Mouse (Mus musculus): Measurements from ENCODE around the gene Nr1d1. TPM values are rescaled to one million over a fixed set of nuclear protein-coding genes. Genes with fewer than 3 reads are reported as not detected.

Nr1d1 gene
- polyA plus RNA-seq, 1 experiment from 2014 or later, result 5.6 TPM

- peaks cover 61% of the 10 kb centered on the region for H3K4me1 ChIP-seq (ENCODE audit: control insufficient read depth, insufficient read depth, low read length)
- 2% methylated on average over 15 of the region's 15 CpGs for WGBS (ENCODE audit: insufficient replicate concordance)
- H3K9ac ChIP-seq (ENCODE audit: low read depth, low read length), result peak overlapping the region; percentile 72
- H3K4me3 ChIP-seq (ENCODE audit: low read depth, low read length), result peak overlapping the region; percentile 46
- peak overlapping the region; percentile 78 for H3K4me2 ChIP-seq
- H3K27ac ChIP-seq (ENCODE audit: low read depth, low read length), result peak overlapping the region; percentile 92
- H3K9me3 ChIP-seq (replicated peaks; ENCODE audit: control insufficient read depth, low read length), result no peaks in the 10 kb centered on the region
- peak; percentile 62 for ATAC-seq (replicated peaks; ENCODE audit: insufficient number of reproducible peaks, low FRiP score, low TSS enrichment)
- H3K27me3 ChIP-seq (ENCODE audit: control insufficient read depth, insufficient read depth, low read length), result no peaks in the 10 kb centered on the region
- 0 out of 2 replicates have a peak, but pooled peaks cover 2% of the 10 kb centered on the region for H3K36me3 ChIP-seq (ENCODE audit: control insufficient read depth, insufficient read depth, low read length)
Measured at GRCm38 (mm10) chr11:98775348-98776051, 367 bp upstream of the Nr1d1 start.

- under 1% methylated on average over 37 of the region's 37 CpGs for WGBS (ENCODE audit: insufficient replicate concordance)
- Histone ChIP-seq H3K4me2 (peak overlapping the region; percentile 78), H3K4me1 (ENCODE audit: control insufficient read depth, insufficient read depth, low read length) (peaks cover 71% of the 10 kb centered on the region), H3K9ac (ENCODE audit: low read depth, low read length) (peak overlapping the region; percentile 69; the same call in 1 of the 2 replicates), H3K36me3 (ENCODE audit: control insufficient read depth, insufficient read depth, low read length) (peaks cover 6% of the 10 kb centered on the region; the same call in 1 of the 2 replicates), H3K27ac (ENCODE audit: low read depth, low read length) (peak overlapping the region; percentile 87), H3K27me3 (ENCODE audit: control insufficient read depth, insufficient read depth, low read length) (no peaks in the 10 kb centered on the region), H3K9me3 (replicated peaks; ENCODE audit: control insufficient read depth, low read length) (no peaks in the 10 kb centered on the region), H3K4me3 (ENCODE audit: low read depth, low read length) (peak overlapping the region; percentile 46)
- ATAC-seq (replicated peaks; ENCODE audit: insufficient number of reproducible peaks, low FRiP score, low TSS enrichment), result peak; percentile 79
Measured at GRCm38 (mm10) chr11:98773635-98774295, 1.4 kb downstream of the Nr1d1 start.

DNA sequence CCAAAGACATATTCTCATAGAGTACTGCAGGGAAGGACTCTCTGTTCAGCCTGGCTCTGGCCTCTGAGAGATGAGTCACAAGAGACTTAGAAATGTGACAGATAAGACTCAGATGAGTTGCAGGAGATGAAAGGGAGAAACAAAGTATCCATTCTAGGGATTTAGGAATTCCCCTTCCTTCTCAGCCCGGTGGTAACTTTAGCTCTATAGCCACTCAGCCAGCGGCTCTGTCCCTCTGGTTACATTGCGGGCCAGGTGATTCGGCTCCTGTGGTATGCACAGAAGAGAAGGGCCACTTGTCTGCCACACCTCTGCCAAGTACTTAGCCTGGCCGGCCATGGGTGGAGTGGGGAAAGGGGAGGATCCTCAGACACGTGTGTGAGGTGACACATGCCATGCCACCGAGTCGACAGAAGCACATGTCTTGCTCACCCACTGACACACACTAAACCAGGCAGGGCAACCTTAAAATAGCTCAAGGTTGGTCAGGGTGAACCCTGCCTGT, 2.4 kb downstream of the Nr1d1 start:
- WGBS (ENCODE audit: insufficient replicate concordance), result 27% methylated on average over 8 of the region's 8 CpGs
- peak overlapping the region; percentile 87 for H3K27ac ChIP-seq (ENCODE audit: low read depth, low read length)
- H3K4me1 ChIP-seq (ENCODE audit: control insufficient read depth, insufficient read depth, low read length), result peaks cover 78% of the 10 kb centered on the region
- H3K36me3 ChIP-seq (ENCODE audit: control insufficient read depth, insufficient read depth, low read length), result peaks cover 6% of the 10 kb centered on the region; the same call in 1 of the 2 replicates
- H3K9me3 ChIP-seq (replicated peaks; ENCODE audit: control insufficient read depth, low read length), result no peaks in the 10 kb centered on the region
- no peak for ATAC-seq (replicated peaks; ENCODE audit: insufficient number of reproducible peaks, low FRiP score, low TSS enrichment)
- H3K27me3 ChIP-seq (ENCODE audit: control insufficient read depth, insufficient read depth, low read length), result no peaks in the 10 kb centered on the region
- H3K4me3 ChIP-seq (ENCODE audit: low read depth, low read length), result no peak overlapping the region
- peak overlapping the region; percentile 78 for H3K4me2 ChIP-seq
- H3K9ac ChIP-seq (ENCODE audit: low read depth, low read length), result 0 out of 2 replicates have a peak overlapping the region, but pooled peaks have one; percentile 24

DNA sequence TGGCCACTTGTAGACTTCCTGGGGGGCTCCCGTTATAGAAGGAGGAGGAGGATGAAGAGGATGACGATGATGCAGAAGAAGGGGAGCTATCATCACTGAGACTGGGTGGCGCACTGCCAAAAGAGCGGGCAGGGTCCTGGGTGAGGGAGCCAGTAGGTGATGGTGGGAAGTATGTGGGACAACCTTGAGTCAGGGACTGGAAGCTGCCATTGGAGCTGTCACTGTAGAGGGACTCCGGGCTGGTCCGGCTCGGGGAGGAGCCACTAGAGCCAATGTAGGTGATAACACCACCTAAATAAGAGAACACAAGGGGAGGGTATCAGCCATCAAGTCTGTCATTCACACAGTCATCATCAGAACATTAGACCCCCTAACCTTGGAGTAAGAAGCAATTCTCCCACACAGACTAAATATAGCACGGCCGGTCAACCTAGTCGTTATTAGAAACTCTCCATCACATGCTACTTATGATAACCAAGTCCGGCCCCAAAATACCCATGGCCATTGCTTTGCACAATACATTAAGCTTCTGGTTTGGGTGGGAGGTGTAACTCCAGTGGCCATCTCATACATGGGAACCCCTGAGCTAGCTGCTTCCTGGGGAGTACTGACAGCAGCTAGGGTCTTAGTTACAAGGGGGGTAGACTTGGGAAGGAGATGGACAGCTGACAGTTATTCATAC, 3.1 kb downstream of the Nr1d1 start:
- Histone ChIP-seq H3K4me2 (peak overlapping the region; percentile 78), H3K4me1 (ENCODE audit: control insufficient read depth, insufficient read depth, low read length) (peaks cover 80% of the 10 kb centered on the region), H3K4me3 (ENCODE audit: low read depth, low read length) (no peak overlapping the region), H3K9me3 (replicated peaks; ENCODE audit: control insufficient read depth, low read length) (no peaks in the 10 kb centered on the region), H3K27me3 (ENCODE audit: control insufficient read depth, insufficient read depth, low read length) (no peaks in the 10 kb centered on the region), H3K36me3 (ENCODE audit: control insufficient read depth, insufficient read depth, low read length) (peaks cover 6% of the 10 kb centered on the region; the same call in 1 of the 2 replicates), H3K9ac (ENCODE audit: low read depth, low read length) (0 out of 2 replicates have a peak overlapping the region, but pooled peaks have one; percentile 24), H3K27ac (ENCODE audit: low read depth, low read length) (peak overlapping the region; percentile 87)
- 59% methylated on average over 11 of the region's 11 CpGs for WGBS (ENCODE audit: insufficient replicate concordance)
- no peak for ATAC-seq (replicated peaks; ENCODE audit: insufficient number of reproducible peaks, low FRiP score, low TSS enrichment)

DNA sequence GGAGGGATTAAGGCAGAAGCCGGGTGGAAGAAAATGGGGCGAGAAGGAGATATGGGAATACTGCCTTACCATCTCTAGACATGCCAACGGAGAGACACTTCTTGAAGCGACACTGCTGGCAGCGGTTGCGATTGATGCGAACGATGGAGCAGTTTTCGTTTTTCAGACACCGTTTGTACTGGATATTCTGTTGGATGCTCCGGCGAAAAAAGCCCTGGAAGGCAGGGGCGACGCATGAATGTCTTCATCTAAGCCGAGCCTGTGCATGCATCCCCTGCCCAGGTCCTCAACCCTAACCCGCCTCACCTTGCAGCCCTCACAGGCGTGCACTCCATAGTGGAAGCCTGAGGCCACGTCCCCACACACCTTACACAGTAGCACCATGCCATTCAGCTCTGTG, 4.0 kb downstream of the Nr1d1 start:
- H3K9ac ChIP-seq (ENCODE audit: low read depth, low read length), result no peak overlapping the region
- H3K4me3 ChIP-seq (ENCODE audit: low read depth, low read length), result no peak overlapping the region
- no peaks in the 10 kb centered on the region for H3K9me3 ChIP-seq (replicated peaks; ENCODE audit: control insufficient read depth, low read length)
- peaks cover 6% of the 10 kb centered on the region; the same call in 1 of the 2 replicates for H3K36me3 ChIP-seq (ENCODE audit: control insufficient read depth, insufficient read depth, low read length)
- no peak for ATAC-seq (replicated peaks; ENCODE audit: insufficient number of reproducible peaks, low FRiP score, low TSS enrichment)
- WGBS (ENCODE audit: insufficient replicate concordance), result 91% methylated on average over 18 of the region's 18 CpGs
- peak overlapping the region; percentile 22; the same call in 1 of the 2 replicates for H3K4me2 ChIP-seq
- no peaks in the 10 kb centered on the region for H3K27me3 ChIP-seq (ENCODE audit: control insufficient read depth, insufficient read depth, low read length)
- H3K4me1 ChIP-seq (ENCODE audit: control insufficient read depth, insufficient read depth, low read length), result peaks cover 79% of the 10 kb centered on the region
- H3K27ac ChIP-seq (ENCODE audit: low read depth, low read length), result peak overlapping the region; percentile 87

DNA sequence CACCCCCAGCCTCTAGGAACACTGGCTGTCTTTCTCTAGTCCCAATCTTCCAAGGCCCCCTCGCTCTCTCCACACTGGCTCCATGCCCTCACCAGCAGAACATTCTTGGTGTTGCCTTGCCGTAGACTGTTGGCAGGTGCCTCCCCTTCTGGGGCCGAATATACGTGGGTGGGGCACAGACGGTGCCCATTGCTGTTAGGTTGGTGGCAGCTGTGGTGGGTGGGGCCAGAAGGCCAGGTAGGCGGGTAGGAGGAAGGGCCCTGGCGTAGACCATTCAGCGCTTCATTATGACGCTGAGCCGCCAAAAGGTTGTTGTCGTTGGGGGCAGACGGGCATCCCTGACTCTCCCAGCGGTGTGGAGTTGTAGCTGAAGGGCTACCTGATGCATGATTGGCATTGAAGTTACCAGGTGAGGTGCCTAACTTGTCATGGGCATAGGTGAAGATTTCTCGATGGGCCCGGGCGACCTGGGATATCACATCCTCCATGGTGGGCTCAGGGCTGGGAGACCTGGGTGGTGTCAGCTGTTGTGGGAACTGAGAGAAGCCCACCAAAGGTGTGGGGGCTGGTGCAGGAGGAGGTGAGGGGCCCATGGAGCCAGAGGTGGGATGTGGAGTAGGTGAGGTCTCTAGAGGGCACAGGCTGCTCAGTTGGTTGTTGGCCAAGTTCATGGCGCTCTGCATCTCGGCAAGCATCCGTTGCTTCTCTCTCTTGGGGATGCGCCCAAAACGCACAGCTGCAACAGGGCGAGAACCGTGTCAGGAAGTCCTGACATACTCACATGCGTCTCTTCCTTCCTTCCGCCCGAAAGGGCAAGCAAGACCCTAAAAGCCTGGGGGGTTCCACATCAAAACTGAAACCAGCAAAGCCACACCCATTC, 4.8 kb downstream of the Nr1d1 start:
- H3K36me3 ChIP-seq (ENCODE audit: control insufficient read depth, insufficient read depth, low read length), result peaks cover 6% of the 10 kb centered on the region; the same call in 1 of the 2 replicates
- H3K4me1 ChIP-seq (ENCODE audit: control insufficient read depth, insufficient read depth, low read length), result peaks cover 79% of the 10 kb centered on the region
- 93% methylated on average over 26 of the region's 26 CpGs for WGBS (ENCODE audit: insufficient replicate concordance)
- H3K9ac ChIP-seq (ENCODE audit: low read depth, low read length), result no peak overlapping the region
- H3K27ac ChIP-seq (ENCODE audit: low read depth, low read length), result peak overlapping the region; percentile 12; the same call in 1 of the 2 replicates
- ATAC-seq (replicated peaks; ENCODE audit: insufficient number of reproducible peaks, low FRiP score, low TSS enrichment), result no peak
- H3K9me3 ChIP-seq (replicated peaks; ENCODE audit: control insufficient read depth, low read length), result no peaks in the 10 kb centered on the region
- no peak overlapping the region for H3K4me3 ChIP-seq (ENCODE audit: low read depth, low read length)
- no peaks in the 10 kb centered on the region for H3K27me3 ChIP-seq (ENCODE audit: control insufficient read depth, insufficient read depth, low read length)
- H3K4me2 ChIP-seq, result no peak overlapping the region

GRCm38 (mm10) chr11:98769007-98769954, 5.9 kb downstream of the Nr1d1 start:
- H3K4me1 ChIP-seq (ENCODE audit: control insufficient read depth, insufficient read depth, low read length), result peaks cover 72% of the 10 kb centered on the region
- H3K36me3 ChIP-seq (ENCODE audit: control insufficient read depth, insufficient read depth, low read length), result peaks cover 10% of the 10 kb centered on the region; the same call in 1 of the 2 replicates
- no peak for ATAC-seq (replicated peaks; ENCODE audit: insufficient number of reproducible peaks, low FRiP score, low TSS enrichment)
- peak overlapping the region; percentile 68 for H3K4me2 ChIP-seq
- H3K27ac ChIP-seq (ENCODE audit: low read depth, low read length), result peak overlapping the region; percentile 96
- H3K27me3 ChIP-seq (ENCODE audit: control insufficient read depth, insufficient read depth, low read length), result no peaks in the 10 kb centered on the region
- peak overlapping the region; percentile 38 for H3K4me3 ChIP-seq (ENCODE audit: low read depth, low read length)
- H3K9ac ChIP-seq (ENCODE audit: low read depth, low read length), result 0 out of 2 replicates have a peak overlapping the region, but pooled peaks have one; percentile 43
- 73% methylated on average over 25 of the region's 25 CpGs for WGBS (ENCODE audit: insufficient replicate concordance)
- H3K9me3 ChIP-seq (replicated peaks; ENCODE audit: control insufficient read depth, low read length), result no peaks in the 10 kb centered on the region
